Mouse (Mus musculus): ENCODE measurements at regions not wholly inside any gene's neighbourhood (a gene's known extent, or its start where the extent isn't known, plus 50 kb on each side); places are given as distances from the start of the nearest gene placed in this dataset.

DNA sequence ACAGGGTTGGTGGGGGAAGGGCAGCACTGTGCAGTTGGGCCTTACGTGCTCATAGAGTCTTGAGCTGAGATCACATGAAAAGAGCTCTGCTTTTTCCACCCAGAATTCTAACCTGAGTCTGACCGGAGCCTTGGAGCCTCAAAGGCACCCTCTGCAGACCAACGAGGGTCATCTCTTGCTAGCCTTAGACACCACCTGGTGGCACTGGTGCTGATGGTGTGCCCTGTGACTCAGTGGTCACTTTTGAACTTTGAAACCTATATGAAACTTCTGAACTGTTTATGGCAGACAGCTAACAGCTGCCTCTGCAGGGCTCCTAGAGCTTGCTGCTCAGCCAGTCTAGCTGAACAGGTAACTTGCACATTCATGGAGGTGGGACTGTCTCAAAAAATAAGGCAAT, 118.5 kb downstream of the Zfp706 start:
- no peak overlapping the region for H3K9ac ChIP-seq (ENCODE audit: low read length)
- H3K4me2 ChIP-seq (ENCODE audit: low read length): no peak overlapping the region
- no peak for ATAC-seq
- H3K4me1 ChIP-seq (ENCODE audit: control insufficient read depth, insufficient read depth, low read length): no peaks in the 10 kb centered on the region; the same call in 1 of the 2 replicates
- 80% methylated on average over 3 of the region's 3 CpGs for WGBS
- no peaks in the 10 kb centered on the region for H3K9me3 ChIP-seq (replicated peaks; ENCODE audit: control insufficient read depth, low read length)
- no peaks in the 10 kb centered on the region for H3K27me3 ChIP-seq (replicated peaks; ENCODE audit: control insufficient read depth, insufficient read depth, low read length)
- no peak for DNase-seq (ENCODE audit: low spot score)
- no peak overlapping the region for H3K4me3 ChIP-seq (ENCODE audit: low read depth, low read length)
- H3K27ac ChIP-seq (ENCODE audit: low read depth, low read length): no peak overlapping the region
- no peaks in the 10 kb centered on the region for H3K36me3 ChIP-seq (ENCODE audit: control insufficient read depth, insufficient read depth, low read length)

DNA sequence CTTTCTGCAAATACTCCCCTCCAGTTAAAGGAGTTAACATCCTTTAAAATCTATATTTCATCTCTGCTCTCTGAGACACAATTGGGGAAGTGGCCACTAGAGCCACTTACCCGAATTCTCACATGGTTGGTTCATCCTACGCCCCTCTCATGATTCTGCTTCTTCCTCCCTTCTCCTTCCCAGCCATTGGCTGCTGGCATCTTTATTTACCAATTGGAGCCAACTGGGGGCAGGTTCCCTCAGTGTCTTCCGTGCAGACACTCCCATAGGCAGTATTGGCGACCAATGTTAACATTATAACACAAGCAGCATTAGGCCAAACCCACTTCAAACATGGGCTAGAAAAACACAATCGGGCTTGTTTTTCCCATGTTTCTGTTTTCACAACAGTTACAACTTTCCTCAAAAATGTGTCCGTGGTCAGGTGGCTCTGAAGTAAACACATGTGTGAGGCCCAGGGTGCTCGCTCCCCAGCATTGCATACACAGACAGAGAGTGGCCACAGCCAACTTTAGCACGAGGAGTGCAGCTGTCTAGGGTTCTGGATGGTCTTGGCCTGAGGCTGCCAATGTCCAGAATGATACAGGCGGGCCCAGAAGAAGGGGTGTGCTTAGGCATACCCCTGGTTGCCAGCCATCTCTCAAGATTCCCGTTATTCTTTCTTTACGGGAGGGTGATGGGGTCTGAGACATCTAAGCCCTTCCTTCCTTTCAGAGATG, 119.1 kb downstream of the Zfp706 start:
- 82% methylated on average over 11 of the region's 11 CpGs for WGBS
- DNase-seq (ENCODE audit: low spot score): no peak

DNA sequence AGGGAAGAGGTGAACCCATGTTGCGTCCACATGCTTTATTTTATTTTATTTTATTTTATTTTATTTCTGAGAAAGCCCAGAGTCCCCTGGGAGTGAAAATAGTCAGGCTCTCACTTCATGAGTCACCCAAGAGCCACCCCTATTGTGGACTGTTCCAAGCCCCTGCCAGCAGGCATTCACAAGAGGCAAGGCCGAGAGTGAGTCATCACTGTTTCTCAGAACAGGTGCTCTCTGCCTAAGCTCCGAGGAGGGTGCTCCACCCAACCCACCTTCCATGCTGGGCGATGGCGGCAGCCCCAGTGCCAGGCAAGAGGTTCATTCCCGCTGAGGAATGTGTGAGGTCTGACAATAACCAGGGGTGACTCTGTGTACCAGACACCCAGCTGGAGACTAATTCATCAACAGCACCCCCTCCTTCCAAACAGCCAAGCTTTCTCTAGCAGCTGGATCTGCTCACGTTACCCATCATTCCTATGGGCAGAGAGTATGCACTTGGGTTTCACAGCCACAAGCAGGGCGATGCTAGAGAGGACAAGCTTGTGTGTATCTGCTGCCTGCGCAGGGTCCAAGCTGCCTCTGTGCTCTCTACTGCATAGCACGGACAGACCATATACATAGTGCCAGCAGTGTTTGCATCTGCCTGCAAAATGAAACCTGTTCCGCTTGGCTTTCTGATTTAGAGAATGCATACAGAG, 122.8 kb downstream of the Zfp706 start:
- H3K4me1 ChIP-seq (ENCODE audit: control insufficient read depth, insufficient read depth, low read length): no peaks in the 10 kb centered on the region
- H3K27ac ChIP-seq (ENCODE audit: low read depth, low read length): no peak overlapping the region
- no peaks in the 10 kb centered on the region for H3K36me3 ChIP-seq (ENCODE audit: control insufficient read depth, insufficient read depth, low read length)
- no peak overlapping the region for H3K4me2 ChIP-seq (ENCODE audit: low read length)
- no peaks in the 10 kb centered on the region for H3K27me3 ChIP-seq (replicated peaks; ENCODE audit: control insufficient read depth, insufficient read depth, low read length)
- no peak overlapping the region for H3K9ac ChIP-seq (ENCODE audit: low read length)
- DNase-seq (ENCODE audit: low spot score): no peak
- H3K9me3 ChIP-seq (replicated peaks; ENCODE audit: control insufficient read depth, low read length): no peaks in the 10 kb centered on the region
- H3K4me3 ChIP-seq (ENCODE audit: low read depth, low read length): no peak overlapping the region
- 88% methylated on average over 11 of the region's 11 CpGs for WGBS
- no peak for ATAC-seq

More for the DNA sequence above, 119.1 kb downstream of the Zfp706 start:
- Histone ChIP-seq H3K4me2 (ENCODE audit: low read length) (no peak overlapping the region), H3K9ac (ENCODE audit: low read length) (no peak overlapping the region), H3K27ac (ENCODE audit: low read depth, low read length) (no peak overlapping the region), H3K4me1 (ENCODE audit: control insufficient read depth, insufficient read depth, low read length) (no peaks in the 10 kb centered on the region; the same call in 1 of the 2 replicates), H3K36me3 (ENCODE audit: control insufficient read depth, insufficient read depth, low read length) (no peaks in the 10 kb centered on the region), H3K27me3 (replicated peaks; ENCODE audit: control insufficient read depth, insufficient read depth, low read length) (no peaks in the 10 kb centered on the region), H3K9me3 (replicated peaks; ENCODE audit: control insufficient read depth, low read length) (no peaks in the 10 kb centered on the region), H3K4me3 (ENCODE audit: low read depth, low read length) (no peak overlapping the region)
- no peak for ATAC-seq

DNA sequence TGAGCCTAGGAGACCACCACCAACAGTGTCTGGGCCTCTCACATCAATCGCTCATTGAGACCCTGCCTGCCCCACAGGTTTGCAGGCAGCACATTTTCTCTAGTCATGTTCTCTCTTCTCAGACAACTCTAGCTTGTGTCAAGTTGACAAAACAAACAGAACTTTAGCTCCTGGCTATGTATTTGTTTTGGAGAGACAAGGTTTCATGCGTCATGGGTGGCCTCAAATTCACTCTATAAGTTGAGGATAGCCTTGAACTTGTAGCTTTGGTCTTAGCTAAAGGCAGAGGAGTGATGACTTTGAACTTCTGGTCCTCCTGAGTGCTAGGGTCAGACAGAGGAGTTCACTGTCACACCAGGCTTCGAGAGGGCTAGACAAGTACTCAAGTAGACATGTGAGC, 123.5 kb downstream of the Zfp706 start:
- Histone ChIP-seq H3K4me1 (ENCODE audit: control insufficient read depth, insufficient read depth, low read length) (no peaks in the 10 kb centered on the region), H3K27ac (ENCODE audit: low read depth, low read length) (no peak overlapping the region), H3K27me3 (replicated peaks; ENCODE audit: control insufficient read depth, insufficient read depth, low read length) (no peaks in the 10 kb centered on the region), H3K9me3 (replicated peaks; ENCODE audit: control insufficient read depth, low read length) (no peaks in the 10 kb centered on the region), H3K9ac (ENCODE audit: low read length) (no peak overlapping the region), H3K4me2 (ENCODE audit: low read length) (no peak overlapping the region), H3K36me3 (ENCODE audit: control insufficient read depth, insufficient read depth, low read length) (no peaks in the 10 kb centered on the region), H3K4me3 (ENCODE audit: low read depth, low read length) (no peak overlapping the region)
- DNase-seq (ENCODE audit: low spot score) (no peak), ATAC-seq (no peak)
- 92% methylated on average over 3 of the region's 3 CpGs for WGBS

DNA sequence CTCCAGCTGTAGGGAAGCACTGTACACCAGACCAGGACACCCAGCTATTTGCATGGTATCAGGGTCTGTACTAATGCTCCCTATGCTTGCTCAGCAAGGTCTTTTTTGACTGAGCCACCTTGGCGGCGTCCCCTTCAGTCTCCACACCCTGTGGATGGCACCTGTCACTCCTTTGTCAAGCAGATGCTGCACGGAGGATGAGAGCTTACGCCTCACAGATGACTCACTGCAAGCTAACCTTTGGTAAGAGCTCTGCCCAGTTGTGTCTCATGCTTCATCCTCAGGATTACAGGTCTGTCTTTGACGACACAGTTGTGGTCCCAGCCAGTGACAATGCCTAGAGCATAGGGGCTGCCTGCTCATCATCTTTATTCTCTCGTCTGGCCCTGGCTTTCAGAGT, 124.4 kb downstream of the Zfp706 start:
- no peak for DNase-seq (ENCODE audit: low spot score)

DNA sequence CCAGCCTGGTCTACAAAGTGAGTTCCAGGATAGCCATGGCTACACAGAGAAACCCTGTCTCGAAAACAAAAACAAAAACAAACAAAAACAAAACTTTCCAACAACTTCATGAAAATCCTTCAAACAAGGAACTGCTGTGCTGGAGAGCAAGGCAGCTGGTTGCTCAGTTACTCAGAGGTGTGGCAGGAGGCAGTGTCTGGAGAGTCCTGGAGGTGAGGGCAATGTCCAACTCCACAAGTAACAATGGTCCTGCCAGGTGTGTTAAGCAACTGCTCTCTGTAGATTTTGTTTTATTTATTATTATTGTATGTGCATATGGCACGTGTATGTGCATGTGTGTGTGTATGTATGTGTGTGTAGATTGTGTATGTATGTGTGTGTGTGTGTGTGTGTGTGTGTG, 126.0 kb downstream of the Zfp706 start:
- H3K36me3 ChIP-seq (ENCODE audit: control insufficient read depth, insufficient read depth, low read length): no peaks in the 10 kb centered on the region
- H3K4me3 ChIP-seq (ENCODE audit: low read depth, low read length): no peak overlapping the region
- H3K27ac ChIP-seq (ENCODE audit: low read depth, low read length): no peak overlapping the region
- H3K9ac ChIP-seq (ENCODE audit: low read length): no peak overlapping the region
- no peaks in the 10 kb centered on the region for H3K9me3 ChIP-seq (replicated peaks; ENCODE audit: control insufficient read depth, low read length)
- DNase-seq (ENCODE audit: low spot score) (no peak), ATAC-seq (no peak)
- WGBS: 77% methylated on average over 2 of the region's 2 CpGs
- no peaks in the 10 kb centered on the region for H3K27me3 ChIP-seq (replicated peaks; ENCODE audit: control insufficient read depth, insufficient read depth, low read length)
- H3K4me1 ChIP-seq (ENCODE audit: control insufficient read depth, insufficient read depth, low read length): no peaks in the 10 kb centered on the region
- H3K4me2 ChIP-seq (ENCODE audit: low read length): no peak overlapping the region

More for the DNA sequence above, 124.4 kb downstream of the Zfp706 start:
- Histone ChIP-seq H3K4me3 (ENCODE audit: low read depth, low read length) (no peak overlapping the region), H3K4me2 (ENCODE audit: low read length) (no peak overlapping the region), H3K36me3 (ENCODE audit: control insufficient read depth, insufficient read depth, low read length) (no peaks in the 10 kb centered on the region), H3K27me3 (replicated peaks; ENCODE audit: control insufficient read depth, insufficient read depth, low read length) (no peaks in the 10 kb centered on the region), H3K27ac (ENCODE audit: low read depth, low read length) (no peak overlapping the region), H3K4me1 (ENCODE audit: control insufficient read depth, insufficient read depth, low read length) (no peaks in the 10 kb centered on the region), H3K9me3 (replicated peaks; ENCODE audit: control insufficient read depth, low read length) (no peaks in the 10 kb centered on the region), H3K9ac (ENCODE audit: low read length) (no peak overlapping the region)
- WGBS: 90% methylated on average over 6 of the region's 6 CpGs
- no peak for ATAC-seq

DNA sequence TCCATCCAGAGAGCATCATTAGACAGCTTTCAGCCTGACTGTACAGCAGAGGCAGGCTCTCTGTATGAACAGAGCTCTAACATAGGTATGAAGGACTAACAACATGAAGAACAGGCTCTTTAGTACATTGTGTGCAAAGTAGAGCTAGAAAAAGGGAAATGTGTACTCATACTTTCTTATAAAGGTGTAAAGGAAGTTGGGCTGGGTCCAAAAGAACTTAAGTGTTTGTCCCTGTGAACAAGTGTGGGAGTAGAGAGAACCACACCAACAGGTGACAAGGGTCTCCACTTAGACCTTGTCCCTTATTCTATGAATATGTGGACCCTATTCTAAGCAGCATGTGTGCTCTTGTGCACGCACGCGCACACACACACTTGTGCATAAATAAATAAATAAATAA, 127.0 kb downstream of the Zfp706 start:
- Histone ChIP-seq H3K27ac (ENCODE audit: low read depth, low read length) (no peak overlapping the region), H3K27me3 (replicated peaks; ENCODE audit: control insufficient read depth, insufficient read depth, low read length) (no peaks in the 10 kb centered on the region), H3K4me1 (ENCODE audit: control insufficient read depth, insufficient read depth, low read length) (no peaks in the 10 kb centered on the region), H3K36me3 (ENCODE audit: control insufficient read depth, insufficient read depth, low read length) (no peaks in the 10 kb centered on the region), H3K9ac (ENCODE audit: low read length) (no peak overlapping the region), H3K4me3 (ENCODE audit: low read depth, low read length) (no peak overlapping the region), H3K4me2 (ENCODE audit: low read length) (no peak overlapping the region), H3K9me3 (replicated peaks; ENCODE audit: control insufficient read depth, low read length) (no peaks in the 10 kb centered on the region)
- WGBS: 98% methylated on average over 3 of the region's 3 CpGs
- DNase-seq (ENCODE audit: low spot score) (no peak), ATAC-seq (no peak)

DNA sequence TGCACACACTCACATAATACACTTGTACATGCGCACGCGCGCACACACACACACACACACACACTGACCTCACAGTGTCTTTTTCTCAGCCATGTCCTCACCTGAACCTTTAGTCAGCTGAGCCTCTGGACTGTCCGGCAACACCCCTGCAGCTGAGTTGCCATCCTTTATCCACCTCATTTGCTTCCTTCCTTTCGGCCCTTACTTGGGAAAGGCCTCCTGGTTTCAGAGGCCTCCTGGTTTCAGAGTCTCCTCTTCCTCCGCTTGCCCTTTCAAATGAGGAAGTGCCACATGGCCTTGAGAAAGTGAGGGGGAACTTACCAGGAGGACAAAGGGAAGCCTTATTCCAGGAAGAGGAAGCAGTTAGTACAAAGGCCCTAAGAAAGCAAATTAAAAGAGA, 128.0 kb downstream of the Zfp706 start:
- no peak overlapping the region for H3K9ac ChIP-seq (ENCODE audit: low read length)
- no peaks in the 10 kb centered on the region for H3K27me3 ChIP-seq (replicated peaks; ENCODE audit: control insufficient read depth, insufficient read depth, low read length)
- no peaks in the 10 kb centered on the region for H3K36me3 ChIP-seq (ENCODE audit: control insufficient read depth, insufficient read depth, low read length)
- no peaks in the 10 kb centered on the region for H3K9me3 ChIP-seq (replicated peaks; ENCODE audit: control insufficient read depth, low read length)
- 93% methylated on average over 7 of the region's 7 CpGs for WGBS
- H3K4me1 ChIP-seq (ENCODE audit: control insufficient read depth, insufficient read depth, low read length): no peaks in the 10 kb centered on the region; the same call in 1 of the 2 replicates
- DNase-seq (ENCODE audit: low spot score) (no peak), ATAC-seq (no peak)
- H3K4me2 ChIP-seq (ENCODE audit: low read length): no peak overlapping the region
- H3K27ac ChIP-seq (ENCODE audit: low read depth, low read length): no peak overlapping the region
- no peak overlapping the region for H3K4me3 ChIP-seq (ENCODE audit: low read depth, low read length)

DNA sequence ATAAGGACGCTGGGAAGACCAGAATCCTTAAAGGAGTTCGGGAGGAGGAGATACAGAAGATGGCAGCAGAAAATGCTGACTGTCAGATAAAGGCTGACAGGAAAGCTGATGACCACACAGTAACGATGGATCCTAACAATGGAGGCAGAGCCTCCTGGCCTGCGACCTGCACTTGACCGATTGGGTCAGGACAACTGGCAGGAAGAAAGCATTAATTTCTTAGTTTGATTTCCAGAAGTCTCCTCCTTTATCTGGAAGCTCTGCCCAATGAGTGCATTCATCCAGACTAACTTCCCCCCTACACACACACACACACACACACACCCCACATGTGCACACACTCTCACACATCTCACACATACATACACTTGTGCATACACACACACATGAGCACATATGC, 128.6 kb downstream of the Zfp706 start:
- Histone ChIP-seq H3K9me3 (replicated peaks; ENCODE audit: control insufficient read depth, low read length) (no peaks in the 10 kb centered on the region), H3K27ac (ENCODE audit: low read depth, low read length) (no peak overlapping the region), H3K4me2 (ENCODE audit: low read length) (no peak overlapping the region), H3K9ac (ENCODE audit: low read length) (no peak overlapping the region), H3K27me3 (replicated peaks; ENCODE audit: control insufficient read depth, insufficient read depth, low read length) (no peaks in the 10 kb centered on the region), H3K36me3 (ENCODE audit: control insufficient read depth, insufficient read depth, low read length) (no peaks in the 10 kb centered on the region), H3K4me3 (ENCODE audit: low read depth, low read length) (no peak overlapping the region), H3K4me1 (ENCODE audit: control insufficient read depth, insufficient read depth, low read length) (peaks cover 4% of the 10 kb centered on the region)
- 40% methylated on average over 5 of the region's 5 CpGs for WGBS
- no peak for DNase-seq (ENCODE audit: low spot score)
- ATAC-seq: no peak
